Mouse (Mus musculus) cortical plate, adult 2 months (tissue): ENCODE data around the gene Pramel1.
A peak's percentile ranks its signal among the peaks of the same experiment; 100 is the strongest.

Experiments
- CTCF ChIP-seq: fragments of 200-500 bp; IDR thresholded peaks from 2 replicates; pipeline ENCODE4 v1.5.1; 2011; ENCODE audit warnings: mild to moderate bottlenecking, control low read depth, low read length; ENCODE audit not compliant: insufficient read depth; ENCODE audit errors: extremely low read depth
- POLR2A ChIP-seq: fragments of 200-500 bp; IDR thresholded peaks from 2 replicates; pipeline ENCODE4 v1.6.1; 2011; ENCODE audit warnings: mild to moderate bottlenecking, low read length, control low read depth; ENCODE audit not compliant: insufficient read depth; ENCODE audit errors: extremely low read depth

DNA sequence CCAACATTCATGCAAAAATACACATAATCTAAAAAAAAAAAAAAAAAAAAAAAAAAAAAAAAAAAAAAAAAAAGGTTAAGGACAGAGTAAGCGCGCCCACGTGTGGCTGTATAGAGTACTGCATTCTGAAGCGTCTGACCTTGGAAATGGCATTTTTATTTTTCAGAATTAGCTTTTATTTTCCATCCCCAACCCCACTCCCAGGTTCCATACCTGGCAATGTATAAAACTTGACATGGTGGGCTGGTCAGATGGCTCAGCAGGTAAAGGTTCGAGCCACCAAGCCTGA, 13.6 kb upstream of the Pramel1 start:
- no peak for TF ChIP-seq POLR2A
- TF ChIP-seq CTCF = peak; percentile 59; the same call in 1 of the 2 replicates
